Mouse (Mus musculus) right cerebral cortex, postnatal 25 days (tissue): Measurements from ENCODE around the gene 7420426K07Rik.

ENCODE experiments used
- DNase-seq: peaks from one replicate; pipeline ENCODE4 v3.0.0; 2022

Gene 7420426K07Rik

GRCm38 (mm10) chr9:98902819-98903218 is at the start of gene 7420426K07Rik:
Gene 7420426K07Rik (plus strand): TSS chr9:98903119.
- no peak for DNase-seq

DNA sequence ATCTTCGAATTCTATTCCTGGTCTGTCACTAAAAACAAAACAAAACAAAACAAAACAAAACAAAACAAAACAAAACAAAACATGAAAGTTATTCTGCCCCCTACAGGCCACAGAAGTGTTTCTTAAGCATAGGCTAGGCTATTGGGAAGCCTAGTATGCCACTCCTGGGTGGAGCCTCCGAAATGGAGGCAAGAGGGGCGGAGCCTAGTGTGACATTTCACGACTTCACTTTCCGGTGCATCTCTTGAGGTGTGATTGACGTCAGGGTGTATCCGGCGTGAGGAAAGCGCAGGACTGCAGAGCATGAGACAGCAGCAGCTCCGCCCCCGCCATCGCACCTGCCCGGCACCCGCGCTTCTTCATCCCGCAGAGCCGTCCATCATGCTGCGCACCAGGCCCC is 46.7 kb upstream of the 7420426K07Rik start, which contains the start of gene Prr23a2:
Gene Prr23a2 (plus strand): TSS at position 285 of the 400 bp plus-strand sequence.
- DNase-seq, result no peak

DNA sequence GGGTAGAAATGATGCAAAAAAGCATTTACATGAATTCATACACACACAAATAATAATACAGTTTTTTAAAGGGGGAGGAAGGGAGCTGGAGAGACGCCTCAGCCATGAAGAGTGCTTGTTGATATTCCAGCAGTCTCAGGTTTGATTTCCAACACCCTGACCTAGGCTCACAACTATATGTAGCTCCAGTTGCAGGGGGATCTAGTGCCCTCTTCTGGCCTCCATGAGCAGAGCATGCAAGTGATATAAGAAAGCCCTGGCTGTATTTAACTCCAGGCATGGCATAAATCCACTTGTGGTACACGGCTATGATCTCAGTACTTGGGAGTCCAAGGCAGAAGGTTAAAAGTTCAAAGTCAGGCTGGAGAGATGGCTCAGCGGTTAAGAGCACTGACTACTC is 39.5 kb upstream of the 7420426K07Rik start:
- DNase-seq, result no peak

- no peak for DNase-seq
These were observed 38.3 kb upstream of the 7420426K07Rik start, which contains the start of gene Prr23a3 for GRCm38 (mm10) chr9:98864571-98864970. Gene Prr23a3 (plus strand): TSS chr9:98864767.

- DNase-seq, result no peak
These were observed 1.4 kb upstream of the 7420426K07Rik start for GRCm38 (mm10) chr9:98901486-98901885.

DNA sequence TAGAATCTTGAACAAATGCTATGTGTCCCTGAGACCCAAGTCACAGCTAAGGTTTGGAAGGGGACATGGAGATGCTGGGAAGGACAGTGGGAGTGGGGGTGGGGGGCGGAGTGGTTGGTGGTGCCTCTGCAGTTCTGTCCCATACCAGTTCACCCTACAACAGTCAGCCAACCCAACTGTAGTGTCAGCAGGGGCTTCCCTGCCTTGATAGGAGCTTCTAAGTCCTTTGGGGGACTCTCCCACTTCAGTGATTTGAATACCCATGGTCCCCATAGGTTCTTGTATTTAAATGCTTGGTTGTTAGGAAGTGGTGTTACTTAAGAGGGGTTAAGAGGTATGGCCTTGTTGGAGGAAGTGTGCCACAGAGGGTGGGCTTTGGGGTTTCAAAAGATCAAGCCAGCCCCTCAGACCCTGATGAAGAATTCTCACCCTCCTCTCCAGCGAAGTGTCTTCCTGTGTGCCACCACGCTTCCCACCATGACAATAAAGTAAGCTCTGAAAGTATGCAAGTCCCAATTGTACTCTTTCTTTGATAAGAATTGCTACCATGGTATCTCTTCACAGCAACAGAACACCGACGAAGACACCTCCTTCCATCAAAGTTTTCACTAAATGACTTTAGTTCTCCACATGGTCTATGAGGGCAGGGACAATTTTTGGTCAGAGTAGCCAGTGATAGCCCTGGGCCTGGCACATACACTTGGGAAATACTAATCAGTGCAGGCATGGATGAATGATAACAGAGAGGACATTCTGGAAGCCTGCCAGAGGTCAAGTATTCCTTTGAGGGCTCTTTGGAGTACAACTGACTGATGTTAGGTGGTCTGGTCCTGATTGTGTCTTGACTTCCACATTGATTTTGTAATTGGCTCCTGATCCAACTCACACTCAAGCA is 18.0 kb downstream of the 7420426K07Rik start:
- DNase-seq, result no peak

DNA sequence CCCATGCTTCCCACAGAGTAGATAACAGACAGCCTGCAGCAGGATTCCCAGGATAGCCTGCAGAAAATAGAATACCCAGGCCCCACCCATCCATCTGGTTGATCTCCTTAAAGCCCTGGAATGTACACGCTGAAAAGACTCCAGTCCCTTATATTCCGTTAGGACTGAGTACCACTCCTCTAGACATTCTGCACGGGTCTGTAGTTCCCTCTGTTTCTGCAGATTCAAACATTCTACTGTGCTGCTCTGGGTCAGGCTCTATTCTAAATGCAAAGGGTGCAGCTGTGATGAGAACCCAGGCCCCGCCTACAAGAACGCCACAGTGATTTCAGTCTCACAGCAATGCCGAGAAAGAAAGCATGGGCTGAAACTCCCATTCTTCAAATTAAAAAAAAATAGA is 20.2 kb downstream of the 7420426K07Rik start:
- DNase-seq, result peak; percentile 26

DNA sequence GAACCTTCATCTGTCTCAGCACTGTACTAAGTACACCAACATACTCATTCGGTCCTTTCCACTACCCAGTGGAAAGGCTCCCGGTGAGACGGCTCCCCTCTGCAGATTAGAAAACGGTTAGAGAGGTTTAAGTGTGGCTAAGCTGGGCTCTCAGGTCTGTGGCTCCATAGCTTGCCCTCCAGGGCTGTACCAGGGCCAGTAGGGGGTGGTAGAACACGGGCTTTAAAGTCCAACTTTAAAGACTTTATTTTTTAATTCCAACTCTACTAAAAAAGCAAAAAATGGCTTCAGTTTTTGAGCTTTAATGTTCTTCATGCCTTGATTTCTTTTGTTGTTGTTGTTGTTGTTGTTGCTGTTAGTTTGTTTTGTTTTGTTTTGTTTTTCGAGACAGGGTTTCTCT is 21.3 kb downstream of the 7420426K07Rik start:
- no peak for DNase-seq

DNA sequence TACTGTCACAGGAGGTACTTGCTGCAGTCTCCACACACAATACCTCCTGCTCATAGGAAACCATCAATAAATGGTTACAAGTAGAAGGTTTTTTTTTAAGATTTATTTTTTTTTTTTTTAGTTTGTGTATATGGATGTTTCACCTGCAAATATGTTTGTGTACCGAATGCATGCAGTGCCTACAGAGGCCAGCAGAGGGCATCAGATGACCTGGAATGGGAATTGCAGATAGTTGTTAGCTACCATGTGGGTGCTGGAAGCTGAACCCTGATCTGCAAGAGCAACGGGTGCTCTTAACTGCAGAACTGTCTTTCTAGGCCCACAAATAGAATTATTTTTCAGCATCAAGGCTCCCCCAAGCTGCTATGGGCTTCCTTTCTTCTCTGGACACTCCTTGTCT is 26.6 kb downstream of the 7420426K07Rik start:
- DNase-seq, result no peak

DNA sequence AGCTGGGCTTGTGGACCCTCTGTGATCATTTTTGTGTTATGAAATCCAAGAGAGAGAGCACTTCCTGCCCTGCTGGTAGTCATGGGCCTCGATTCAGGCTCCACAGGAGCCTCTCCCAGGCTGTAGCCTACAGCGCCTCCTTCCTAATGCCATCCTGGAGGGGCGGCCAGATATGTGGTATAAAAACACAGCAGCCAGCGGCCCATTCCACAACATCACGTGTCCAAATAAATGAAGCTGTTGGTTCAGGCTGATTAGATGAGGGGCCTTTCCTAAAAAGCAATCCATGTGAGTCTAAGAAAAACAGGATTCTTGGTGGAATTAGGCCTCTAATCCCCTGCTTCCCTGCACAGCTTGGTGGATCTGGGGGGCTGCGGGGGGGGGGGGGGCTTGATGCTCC is 30.0 kb downstream of the 7420426K07Rik start:
- DNase-seq, result no peak

DNA sequence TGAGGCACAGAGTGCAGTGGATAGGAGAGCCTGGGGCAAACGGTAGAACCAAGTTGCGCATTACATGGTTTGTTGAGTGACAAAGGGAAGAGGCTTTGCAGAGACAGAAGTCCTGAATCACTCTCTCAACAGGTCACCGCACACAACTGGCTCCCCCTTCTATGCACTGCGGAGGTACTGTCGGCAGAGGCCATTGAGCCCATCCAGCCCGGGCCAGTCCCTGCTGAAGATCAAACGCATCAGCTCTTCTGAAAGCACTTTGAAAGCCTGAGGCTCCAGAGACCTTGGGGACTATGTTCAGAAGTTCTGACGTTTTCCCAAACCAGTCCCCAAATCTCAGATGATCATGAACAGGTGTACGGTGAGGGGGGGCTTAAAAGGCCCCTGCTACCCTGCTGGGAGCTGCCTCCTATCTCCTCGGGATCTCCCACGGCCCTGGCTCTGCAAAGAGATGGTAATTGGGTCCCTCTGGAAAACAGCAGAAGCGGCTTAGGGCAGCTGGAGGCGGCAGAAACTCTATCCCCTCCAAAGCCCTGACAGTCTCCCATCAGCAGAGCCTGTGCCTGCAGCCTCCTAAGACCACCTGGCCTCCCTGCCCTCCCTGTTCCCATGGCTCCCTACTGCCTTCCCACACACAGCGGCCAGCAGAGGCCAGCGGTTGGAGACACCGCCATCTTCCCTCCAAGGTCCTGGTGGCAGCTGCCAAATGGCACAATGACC is 32.4 kb downstream of the 7420426K07Rik start:
- DNase-seq, result no peak

GRCm38 (mm10) chr9:98939290-98939689 is 36.4 kb downstream of the 7420426K07Rik start:
- no peak for DNase-seq

- peak; percentile 34 for DNase-seq
These were observed 49.5 kb downstream of the 7420426K07Rik start for GRCm38 (mm10) chr9:98952171-98953050.

DNA sequence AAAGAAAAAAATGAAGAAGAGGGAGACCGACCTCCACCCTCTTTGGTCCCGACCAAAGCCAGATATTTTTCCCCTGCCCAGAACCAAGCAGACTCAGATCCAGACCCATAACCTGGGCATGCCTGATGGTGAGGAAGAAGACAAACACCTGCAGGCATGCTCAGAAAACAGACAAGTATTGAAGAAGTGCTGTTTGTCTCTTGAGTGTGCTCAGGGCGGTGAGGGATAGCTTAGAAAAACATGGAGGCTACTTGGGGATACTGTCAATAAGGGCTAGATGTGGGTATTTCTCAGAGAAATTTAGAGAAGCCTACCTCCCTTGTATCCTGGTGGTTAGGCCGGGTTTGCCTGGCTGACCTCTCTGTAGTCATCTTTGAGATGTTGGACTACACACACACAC is 50.4 kb downstream of the 7420426K07Rik start:
- no peak for DNase-seq

DNA sequence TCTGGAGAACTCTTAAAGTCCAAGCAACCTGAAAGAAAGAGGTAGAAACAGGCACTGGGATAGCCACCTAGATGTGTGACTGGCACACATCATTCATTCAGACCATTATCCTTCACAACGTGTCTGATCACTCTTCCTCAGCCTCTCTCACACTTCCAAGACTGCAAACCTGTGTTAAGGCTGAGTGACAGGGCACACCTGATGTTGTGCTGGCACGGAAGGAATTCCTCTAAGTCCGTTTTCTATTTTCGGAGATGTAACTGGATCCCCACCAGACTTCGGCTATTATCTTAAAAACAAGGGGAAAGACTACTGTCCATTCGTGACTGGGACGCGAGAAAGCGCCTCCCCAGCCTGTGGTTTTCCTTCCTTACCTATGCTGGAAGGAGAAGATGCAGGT is 50.9 kb downstream of the 7420426K07Rik start:
- DNase-seq, result no peak
